ENCODE assay signal across 23 mouse cellular contexts in genomic region chr2:122407607-122408006, GRCm38 (mm10). TPM values are rescaled to one million over a fixed set of nuclear protein-coding genes. Genes with fewer than 3 reads are reported as not detected.
"Had no signal": no experiment of that assay in that cellular context is flagged by ENCODE, and none has a peak within 500 bp of the region (broad histone marks: within the 10 kb centered on the region; RNA-seq: fewer than 3 reads in every experiment).

No protein-coding gene starts in this region.

- H3K27me3 ChIP-seq: kidney, embryonic 15.5 days; limb, embryonic 12.5 days; limb, embryonic 15.5 days; midbrain, embryonic 12.5 days; midbrain, embryonic 15.5 days; neural tube, embryonic 13.5 days; stomach, embryonic 15.5 days had no signal

- H3K4me3 ChIP-seq: kidney, embryonic 15.5 days; limb, embryonic 12.5 days; limb, embryonic 15.5 days; midbrain, embryonic 12.5 days; midbrain, embryonic 15.5 days; myocyte; neural tube, embryonic 13.5 days; stomach, embryonic 15.5 days had no signal

- H3K36me3 ChIP-seq: kidney, embryonic 15.5 days; limb, embryonic 12.5 days; limb, embryonic 15.5 days; midbrain, embryonic 12.5 days; midbrain, embryonic 15.5 days; neural tube, embryonic 13.5 days; stomach, embryonic 15.5 days had no signal

- H3K27ac ChIP-seq: kidney, embryonic 15.5 days; limb, embryonic 12.5 days; limb, embryonic 15.5 days; liver, embryonic 14.5 days; midbrain, embryonic 12.5 days; midbrain, embryonic 15.5 days; neural tube, embryonic 13.5 days; stomach, embryonic 15.5 days had no signal

- DNase-seq: kidney, adult 8-10 months; kidney, postnatal 10 days; kidney, postnatal 36 days; left cerebral cortex, postnatal 4 days; liver, postnatal 0 days; lung, embryonic 14.5 days; retina, postnatal 1 day; right cerebral cortex, postnatal 25 days; spleen, adult 18-20 months; thymus, postnatal 4 days had no signal

- H3K4me1 ChIP-seq: kidney, embryonic 15.5 days; limb, embryonic 12.5 days; limb, embryonic 15.5 days; midbrain, embryonic 12.5 days; midbrain, embryonic 15.5 days; neural tube, embryonic 13.5 days; stomach, embryonic 15.5 days had no signal

- ATAC-seq: liver, postnatal 0 days; lung, postnatal 0 days; midbrain, embryonic 15.5 days had no signal

- H3K9me3 ChIP-seq: kidney, embryonic 15.5 days; limb, embryonic 12.5 days; limb, embryonic 15.5 days; midbrain, embryonic 12.5 days; midbrain, embryonic 15.5 days; neural tube, embryonic 13.5 days; stomach, embryonic 15.5 days had no signal

- H3K9ac ChIP-seq: kidney, embryonic 15.5 days; limb, embryonic 12.5 days; limb, embryonic 15.5 days; liver, embryonic 14.5 days; liver, postnatal 0 days; lung, embryonic 14.5 days; midbrain, embryonic 12.5 days; midbrain, embryonic 15.5 days; neural tube, embryonic 13.5 days; stomach, embryonic 15.5 days had no signal

- H3K4me2 ChIP-seq: kidney, embryonic 15.5 days; limb, embryonic 12.5 days; limb, embryonic 15.5 days; liver, embryonic 11.5 days; lung, embryonic 14.5 days; midbrain, embryonic 12.5 days; midbrain, embryonic 15.5 days; neural tube, embryonic 13.5 days; stomach, embryonic 15.5 days had no signal

RNA-seq across cellular contexts. Expression of gene Slc28a2, which starts 18.7 kb away (rescaled TPM):
- total RNA-seq: layer of hippocampus, postnatal 14 days; left cerebral cortex, postnatal 14 days had no signal
- polyA plus RNA-seq: limb, embryonic 12.5 days; midbrain, embryonic 12.5 days; midbrain, embryonic 15.5 days; myocyte had no signal
